Mouse (Mus musculus) midbrain, embryonic 16.5 days (tissue): ENCODE measurements around the gene Gm17374. TPM values are rescaled to one million over a fixed set of nuclear protein-coding genes. Genes with fewer than 3 reads are reported as not detected.
"Not testable (repeated sequence)": the region's sequence is repeated elsewhere in the genome, so short reads cannot be mapped to it uniquely, and the experiment has no call there.

Experiments used
- ATAC-seq: fragments of 200-750 bp; cut with Nextera tagmentation; 2 replicates; pipeline ENCODE4 v1.8.0; 2017; ENCODE audit warnings: moderate TSS enrichment
- H3K27ac ChIP-seq: fragments of 300-500 bp; sonication (generic); 2 replicates; pipeline ENCODE4 v1.5.1; 2014; ENCODE audit warnings: mild to moderate bottlenecking, low read length, mixed read lengths
- H3K27me3 ChIP-seq: fragments of 300-500 bp; sonication (generic); 2 replicates; pipeline ENCODE4 v1.6.1; 2014; ENCODE audit warnings: low read depth, low read length, mixed read lengths; ENCODE audit not compliant: control insufficient read depth, insufficient read depth
- H3K36me3 ChIP-seq: fragments of 300-500 bp; sonication (generic); 2 replicates; pipeline ENCODE4 v1.6.1; 2014; ENCODE audit warnings: mild to moderate bottlenecking, low read length, moderate library complexity, mixed read lengths; ENCODE audit not compliant: control insufficient read depth, insufficient read depth
- H3K4me1 ChIP-seq: fragments of 300-500 bp; sonication (generic); 2 replicates; pipeline ENCODE4 v1.6.1; 2014; ENCODE audit warnings: mild to moderate bottlenecking, low read length, mixed read lengths; ENCODE audit not compliant: control insufficient read depth, insufficient read depth
- H3K4me2 ChIP-seq: fragments of 300-500 bp; sonication (generic); 2 replicates; pipeline ENCODE4 v1.6.1; 2014; ENCODE audit warnings: mild to moderate bottlenecking, low read length, mixed read lengths
- H3K4me3 ChIP-seq: fragments of 300-500 bp; sonication (generic); 2 replicates; pipeline ENCODE4 v1.5.1; 2014; ENCODE audit warnings: low read depth, mild to moderate bottlenecking, low read length, moderate library complexity, mixed read lengths
- H3K9ac ChIP-seq: fragments of 300-500 bp; sonication (generic); 2 replicates; pipeline ENCODE4 v1.6.1; 2014; ENCODE audit warnings: low read depth, low read length, mixed read lengths
- H3K9me3 ChIP-seq: fragments of 300-500 bp; sonication (generic); replicated peaks from 2 replicates; pipeline ENCODE4 v1.6.1; 2014; ENCODE audit warnings: mild to moderate bottlenecking, low read length, mixed read lengths; ENCODE audit not compliant: control insufficient read depth, poor library complexity, severe bottlenecking
- WGBS: fragments of 180-500 bp; shearing (Covaris S2); extraction: QIAGEN DNeasy Blood & Tissue Kit; methylation state at CpG from one replicate; pipeline ENCODE4 v1.1.7; 2014; 5-methylcytosine and 5-hydroxymethylcytosine counted together
- polyA plus RNA-seq: library from polyadenylated mRNA; unstranded; fragments of >200 nt; fragmentation: Nextera tagmentation; extraction: Ambion mirVana; gene quantifications from 2 replicates; pipeline ENCODE4 v1.2.1, GENCODE M21; 2015

Gene Gm17374
- not detected in 2 replicates for polyA plus RNA-seq

- H3K27me3 ChIP-seq, H3K4me3 ChIP-seq, H3K9me3 ChIP-seq, H3K4me2 ChIP-seq, ATAC-seq, H3K27ac ChIP-seq, H3K4me1 ChIP-seq, H3K36me3 ChIP-seq, H3K9ac ChIP-seq: not testable (repeated sequence)
- WGBS = 87% methylated on average over 4 of the region's 4 CpGs
Measured at GRCm38 (mm10) chr2:140151743-140152142, at the start of gene Gm17374. Gene Gm17374, plus strand, starts transcription at chr2:140152043.

DNA sequence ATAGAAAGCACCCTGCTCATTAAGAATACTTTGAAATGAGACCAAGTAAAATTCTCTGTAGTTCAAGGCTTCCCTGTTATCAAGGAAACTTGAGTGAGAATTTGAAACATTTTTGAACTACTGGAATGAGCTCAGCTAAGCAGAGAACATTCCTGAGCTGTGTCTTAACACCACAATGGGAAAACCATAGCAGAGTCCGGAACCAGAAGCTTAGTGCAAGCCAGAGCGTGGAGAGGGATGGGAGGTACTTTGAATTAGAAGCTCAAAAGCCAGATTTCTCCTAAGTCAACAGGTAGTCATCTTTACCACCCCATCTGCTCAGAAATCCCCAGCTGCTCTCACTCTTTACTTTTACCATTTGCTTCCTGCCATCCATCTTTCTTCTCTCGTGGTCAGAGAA lies 46.9 kb upstream of the Gm17374 start:
- H3K27ac ChIP-seq = no peak overlapping the region
- H3K9me3 ChIP-seq = no peaks in the 10 kb centered on the region
- no peaks in the 10 kb centered on the region for H3K4me1 ChIP-seq
- no peak overlapping the region for H3K4me2 ChIP-seq
- no peaks in the 10 kb centered on the region for H3K36me3 ChIP-seq
- WGBS = 77% methylated on average over 3 of the region's 3 CpGs
- no peak overlapping the region for H3K9ac ChIP-seq
- no peaks in the 10 kb centered on the region for H3K27me3 ChIP-seq
- ATAC-seq = no peak
- no peak overlapping the region for H3K4me3 ChIP-seq

DNA sequence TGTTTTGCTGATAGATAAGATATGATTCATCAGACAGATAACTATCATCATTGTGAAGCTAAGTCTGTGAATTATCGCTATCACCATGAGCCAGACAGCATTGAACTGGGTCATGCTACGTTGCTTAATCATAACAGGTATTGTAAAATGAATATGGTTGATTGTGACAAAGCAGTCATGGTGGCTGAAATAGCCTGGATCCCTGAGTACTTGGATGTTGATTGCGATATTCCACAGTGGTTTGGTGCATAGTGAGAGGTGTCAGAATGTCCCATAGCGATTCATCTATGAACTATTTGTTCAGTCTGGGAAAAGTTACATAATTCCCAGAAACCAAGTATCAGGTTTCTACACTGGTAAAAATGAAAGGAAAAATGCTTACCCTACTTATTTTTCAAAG lies 44.2 kb upstream of the Gm17374 start:
- no peaks in the 10 kb centered on the region for H3K27me3 ChIP-seq
- H3K9me3 ChIP-seq = no peaks in the 10 kb centered on the region
- no peak overlapping the region for H3K27ac ChIP-seq
- H3K4me3 ChIP-seq = no peak overlapping the region
- 91% methylated on average over 4 of the region's 4 CpGs for WGBS
- no peak for ATAC-seq
- no peaks in the 10 kb centered on the region for H3K4me1 ChIP-seq
- no peak overlapping the region for H3K9ac ChIP-seq
- H3K36me3 ChIP-seq = no peaks in the 10 kb centered on the region
- no peak overlapping the region for H3K4me2 ChIP-seq

DNA sequence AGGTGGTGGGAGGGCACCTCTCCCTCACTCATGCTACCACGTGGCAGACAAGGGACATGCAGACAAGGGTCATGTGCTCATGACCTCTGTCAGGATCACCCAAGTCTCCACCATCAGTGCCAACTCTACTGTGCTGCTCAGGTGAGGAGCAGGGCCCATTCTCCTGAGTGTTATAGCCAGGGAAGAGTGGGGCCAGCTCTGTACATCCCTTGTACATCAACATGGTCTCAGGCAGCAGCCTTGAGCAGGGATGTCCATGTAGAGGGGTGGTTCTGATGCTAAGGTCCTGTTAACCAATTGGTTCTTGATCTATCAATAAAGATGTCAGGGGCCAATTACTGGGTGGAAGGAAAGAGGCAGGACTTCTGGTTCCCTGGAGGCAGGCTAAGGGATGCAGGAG lies 42.9 kb upstream of the Gm17374 start:
- 32% methylated on average over 1 of the region's 1 CpGs for WGBS
- no peak overlapping the region for H3K27ac ChIP-seq
- no peak overlapping the region for H3K4me2 ChIP-seq
- no peak overlapping the region for H3K4me3 ChIP-seq
- H3K9me3 ChIP-seq = no peaks in the 10 kb centered on the region
- H3K4me1 ChIP-seq = no peaks in the 10 kb centered on the region
- H3K36me3 ChIP-seq = no peaks in the 10 kb centered on the region
- ATAC-seq = no peak
- H3K27me3 ChIP-seq = no peaks in the 10 kb centered on the region
- no peak overlapping the region for H3K9ac ChIP-seq

DNA sequence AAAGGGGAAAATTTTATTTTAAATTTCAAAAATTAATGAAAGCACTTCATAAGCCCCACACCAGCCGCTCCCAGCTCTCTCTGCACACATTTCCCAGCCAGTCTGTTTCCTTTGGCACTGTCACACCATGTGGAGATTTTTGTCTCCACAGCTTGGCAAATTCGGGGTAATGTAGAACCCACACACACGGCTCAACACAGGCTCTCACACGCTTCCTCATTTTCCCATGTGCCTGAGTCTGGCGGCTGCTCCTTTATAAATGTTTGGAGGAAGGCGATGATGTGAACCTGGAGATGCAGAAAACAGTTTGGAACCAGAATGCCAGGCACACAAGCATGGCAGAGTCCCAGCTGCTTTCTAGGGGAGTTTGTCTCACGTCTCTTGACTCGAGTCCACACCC lies 38.0 kb upstream of the Gm17374 start:
- Histone ChIP-seq H3K36me3 (no peaks in the 10 kb centered on the region), H3K9me3 (no peaks in the 10 kb centered on the region), H3K27me3 (no peaks in the 10 kb centered on the region), H3K4me2 (no peak overlapping the region), H3K4me1 (no peaks in the 10 kb centered on the region), H3K27ac (no peak overlapping the region), H3K4me3 (no peak overlapping the region), H3K9ac (no peak overlapping the region)
- no peak for ATAC-seq
- 92% methylated on average over 8 of the region's 8 CpGs for WGBS

- Histone ChIP-seq H3K27ac (no peak overlapping the region), H3K4me1 (no peaks in the 10 kb centered on the region), H3K27me3 (no peaks in the 10 kb centered on the region), H3K36me3 (peaks cover 27% of the 10 kb centered on the region), H3K4me2 (no peak overlapping the region), H3K4me3 (no peak overlapping the region), H3K9ac (no peak overlapping the region), H3K9me3 (no peaks in the 10 kb centered on the region)
- WGBS = 92% methylated on average over 2 of the region's 2 CpGs
- ATAC-seq = no peak
Measured at GRCm38 (mm10) chr2:140125516-140125915, 26.3 kb upstream of the Gm17374 start.

- Histone ChIP-seq H3K4me3 (no peak overlapping the region), H3K9me3 (no peaks in the 10 kb centered on the region), H3K27ac (no peak overlapping the region), H3K36me3 (peaks cover 10% of the 10 kb centered on the region; the same call in 1 of the 2 replicates), H3K4me2 (no peak overlapping the region), H3K27me3 (no peaks in the 10 kb centered on the region), H3K9ac (no peak overlapping the region), H3K4me1 (no peaks in the 10 kb centered on the region)
- 77% methylated on average over 3 of the region's 3 CpGs for WGBS
- no peak for ATAC-seq
Measured at GRCm38 (mm10) chr2:140159186-140159730, 7.4 kb downstream of the Gm17374 start.

GRCm38 (mm10) chr2:140163351-140163854 lies 11.6 kb downstream of the Gm17374 start:
- Histone ChIP-seq H3K9me3 (no peaks in the 10 kb centered on the region), H3K4me2 (no peak overlapping the region), H3K27me3 (no peaks in the 10 kb centered on the region), H3K4me3 (no peak overlapping the region), H3K27ac (no peak overlapping the region), H3K9ac (no peak overlapping the region), H3K4me1 (no peaks in the 10 kb centered on the region), H3K36me3 (peaks cover 8% of the 10 kb centered on the region)
- WGBS = 95% methylated on average over 5 of the region's 5 CpGs
- no peak for ATAC-seq

GRCm38 (mm10) chr2:140169057-140169456 lies 17.2 kb downstream of the Gm17374 start:
- no peak overlapping the region for H3K9ac ChIP-seq
- 92% methylated on average over 1 of the region's 1 CpGs for WGBS

More at GRCm38 (mm10) chr2:140169057-140169456, 17.2 kb downstream of the Gm17374 start:
- Histone ChIP-seq H3K9me3 (no peaks in the 10 kb centered on the region), H3K27ac (no peak overlapping the region), H3K36me3 (peaks cover 5% of the 10 kb centered on the region), H3K27me3 (no peaks in the 10 kb centered on the region), H3K4me2 (no peak overlapping the region), H3K4me3 (no peak overlapping the region), H3K4me1 (peaks cover 22% of the 10 kb centered on the region)
- ATAC-seq = no peak
